In genomic region chr17:86285058-86285457, GRCm38 (mm10) we compare ENCODE assay signal across 24 mouse cellular contexts.
A peak's percentile ranks its signal among the peaks of the same experiment; 100 is the strongest.
DNase-seq lines count a peak whose midpoint lies in the region; ATAC-seq and TF ChIP-seq lines count a peak whose summit lies in the region.
"Had no signal": no experiment of that assay in that cellular context is flagged by ENCODE, and none has a peak within 500 bp of the region (broad histone marks: within the 10 kb centered on the region; RNA-seq: fewer than 3 reads in every experiment).

No protein-coding gene starts in this region.

- H3K27me3 ChIP-seq in intestine, embryonic 14.5 days (replicated peaks; ENCODE audit: control insufficient read depth, insufficient read depth, low read length) = no peaks in the 10 kb centered on the region
- H3K27me3 ChIP-seq in intestine, embryonic 16.5 days (replicated peaks; ENCODE audit: control insufficient read depth, insufficient read depth, low read length) = no peaks in the 10 kb centered on the region
- no peaks in the 10 kb centered on the region for H3K27me3 ChIP-seq in small intestine, adult 2 months (ENCODE audit: control insufficient read depth, insufficient read depth, low read length)
- no peaks in the 10 kb centered on the region for H3K27me3 ChIP-seq in hindbrain, embryonic 14.5 days (ENCODE audit: control insufficient read depth, insufficient read depth, low read length)
- H3K27me3 ChIP-seq: CH12.LX; embryonic facial prominence, embryonic 12.5 days; forebrain, embryonic 13.5 days; forebrain, embryonic 15.5 days; Patski had no signal

- intact Hi-C loops in gastrocnemius, postnatal 14 days (cut with DNase I; ENCODE audit: low total_unique reads) = no loop called here

- DNase-seq in adrenal gland, adult (ENCODE audit: inconsistent age in 2 of 2, low spot score in 1 of 2) = peak; percentile 24 to 69
- no peak for DNase-seq in adrenal gland, adult 8-10 months
- no peak for DNase-seq in intestine, embryonic 14.5 days (ENCODE audit: low spot score)
- DNase-seq in gastrocnemius, postnatal 14 days = no peak
- no peak for DNase-seq in hindbrain, embryonic 14.5 days (ENCODE audit: low spot score)
- DNase-seq: adrenal gland, postnatal 14 days; B cell, adult 2 months; cerebellum, adult 11-12 months; cerebellum, adult 2 months; cerebellum, adult 9-10 months; cerebellum, postnatal 10 days; cerebellum, postnatal 25 days; forebrain, postnatal 0 days had no signal

- H3K4me2 ChIP-seq in intestine, embryonic 14.5 days (ENCODE audit: low read length) = no peak overlapping the region
- no peak overlapping the region for H3K4me2 ChIP-seq in intestine, embryonic 16.5 days (ENCODE audit: low read depth, low read length)
- no peak overlapping the region for H3K4me2 ChIP-seq in hindbrain, embryonic 14.5 days (replicated peaks)
- H3K4me2 ChIP-seq: embryonic facial prominence, embryonic 12.5 days; forebrain, embryonic 13.5 days; forebrain, embryonic 15.5 days had no signal

- H3K36me3 ChIP-seq in intestine, embryonic 14.5 days (ENCODE audit: control insufficient read depth, insufficient read depth, low read length) = no peaks in the 10 kb centered on the region
- H3K36me3 ChIP-seq in intestine, embryonic 16.5 days (ENCODE audit: control insufficient read depth, insufficient read depth, low read length) = no peaks in the 10 kb centered on the region
- H3K36me3 ChIP-seq in small intestine, adult 2 months (ENCODE audit: control insufficient read depth, insufficient read depth, low read length) = no peaks in the 10 kb centered on the region
- H3K36me3 ChIP-seq in hindbrain, embryonic 14.5 days (replicated peaks; ENCODE audit: control insufficient read depth, insufficient read depth) = no peaks in the 10 kb centered on the region
- H3K36me3 ChIP-seq: embryonic facial prominence, embryonic 10.5 days; embryonic facial prominence, embryonic 12.5 days; forebrain, embryonic 15.5 days; G1E had no signal

- H3K9me3 ChIP-seq in intestine, embryonic 14.5 days (ENCODE audit: control insufficient read depth, low read length) = no peaks in the 10 kb centered on the region
- H3K9me3 ChIP-seq in intestine, embryonic 16.5 days (ENCODE audit: control insufficient read depth, low read length) = no peaks in the 10 kb centered on the region
- no peaks in the 10 kb centered on the region for H3K9me3 ChIP-seq in hindbrain, embryonic 14.5 days (ENCODE audit: control insufficient read depth, low read length)
- H3K9me3 ChIP-seq: embryonic facial prominence, embryonic 10.5 days; embryonic facial prominence, embryonic 12.5 days; forebrain, embryonic 13.5 days; forebrain, embryonic 15.5 days; G1E had no signal

- peak overlapping the region; percentile 51; the same call in 1 of the 2 replicates for H3K27ac ChIP-seq in intestine, embryonic 14.5 days (ENCODE audit: low read depth)
- H3K27ac ChIP-seq in intestine, embryonic 16.5 days (ENCODE audit: low read length) = peak overlapping the region; percentile 93
- H3K27ac ChIP-seq in small intestine, adult 2 months (ENCODE audit: insufficient read depth, low read depth, low read length) = peak overlapping the region; percentile 81
- no peak overlapping the region for H3K27ac ChIP-seq in hindbrain, embryonic 14.5 days
- H3K27ac ChIP-seq: embryonic facial prominence, embryonic 10.5 days; embryonic facial prominence, embryonic 12.5 days; forebrain, embryonic 13.5 days; forebrain, embryonic 15.5 days had no signal

- H3K9ac ChIP-seq in intestine, embryonic 14.5 days (ENCODE audit: low read length) = no peak overlapping the region
- no peak overlapping the region for H3K9ac ChIP-seq in intestine, embryonic 16.5 days (ENCODE audit: low read depth, low read length)
- no peak overlapping the region for H3K9ac ChIP-seq in hindbrain, embryonic 14.5 days
- H3K9ac ChIP-seq: embryonic facial prominence, embryonic 12.5 days; forebrain, embryonic 13.5 days; forebrain, embryonic 15.5 days; forebrain, postnatal 0 days had no signal

- H3K4me1 ChIP-seq in intestine, embryonic 14.5 days (replicated peaks; ENCODE audit: control insufficient read depth, insufficient read depth, low read length) = peaks cover 26% of the 10 kb centered on the region
- H3K4me1 ChIP-seq in intestine, embryonic 16.5 days (ENCODE audit: control insufficient read depth, insufficient read depth, low read length) = peaks cover 49% of the 10 kb centered on the region
- peaks cover 45% of the 10 kb centered on the region for H3K4me1 ChIP-seq in small intestine, adult 2 months (ENCODE audit: control insufficient read depth, insufficient read depth, insufficient read length, low read length)
- no peaks in the 10 kb centered on the region; the same call in 1 of the 2 replicates for H3K4me1 ChIP-seq in hindbrain, embryonic 14.5 days (replicated peaks; ENCODE audit: control insufficient read depth, insufficient read depth, low read length)

- ATAC-seq in intestine, embryonic 14.5 days (replicated peaks; ENCODE audit: low FRiP score, low TSS enrichment, low read depth) = peak; percentile 59; the same call in 1 of the 2 replicates
- peak; percentile 80 for ATAC-seq in intestine, embryonic 16.5 days
- no peak for ATAC-seq in hindbrain, embryonic 14.5 days (ENCODE audit: low FRiP score)
- ATAC-seq: activated CD4-positive, CD25-positive, alpha-beta regulatory T cell, adult 4 months; CD4-positive, CD25-positive, alpha-beta regulatory T cell, adult 4 months; forebrain, embryonic 13.5 days; forebrain, embryonic 15.5 days; forebrain, postnatal 0 days; Patski had no signal

- no peak for TF ChIP-seq CTCF in small intestine, adult 2 months (IDR thresholded peaks at IDR 0.05; ENCODE audit: extremely low read depth, insufficient read length, insufficient replicate concordance, low read depth, low read length)

- H3K4me3 ChIP-seq in intestine, embryonic 14.5 days (ENCODE audit: low read depth, low read length) = no peak overlapping the region
- H3K4me3 ChIP-seq in intestine, embryonic 16.5 days (ENCODE audit: low read length) = no peak overlapping the region
- no peak overlapping the region for H3K4me3 ChIP-seq in small intestine, adult 2 months (ENCODE audit: low read depth, low read length)
- H3K4me3 ChIP-seq in hindbrain, embryonic 14.5 days (replicated peaks; ENCODE audit: low read length) = no peak overlapping the region
- H3K4me3 ChIP-seq: embryonic facial prominence, embryonic 10.5 days; embryonic facial prominence, embryonic 12.5 days; forebrain, embryonic 13.5 days; forebrain, embryonic 15.5 days had no signal

- 79% methylated on average over 5 of the region's 5 CpGs for WGBS in intestine, embryonic 14.5 days
- WGBS in intestine, embryonic 16.5 days = 74% methylated on average over 5 of the region's 5 CpGs
- WGBS in small intestine, adult 2 months = 31% methylated on average over 5 of the region's 5 CpGs
- 88% methylated on average over 5 of the region's 5 CpGs for WGBS in hindbrain, embryonic 14.5 days

- no peak for TF ChIP-seq POLR2A in small intestine, adult 2 months (IDR thresholded peaks at IDR 0.05; ENCODE audit: low read depth, low read length)

Comparison
In these comparisons a context has a peak if more than half of its experiments do, and no peak if none do; other contexts are left out.
1. DNase-seq: peak in adrenal gland, adult (2 of 2); none in adrenal gland, adult 8-10 months (single experiment), intestine, embryonic 14.5 days (single experiment), gastrocnemius, postnatal 14 days (single experiment) and hindbrain, embryonic 14.5 days (single experiment).